In the genomic region with DNA sequence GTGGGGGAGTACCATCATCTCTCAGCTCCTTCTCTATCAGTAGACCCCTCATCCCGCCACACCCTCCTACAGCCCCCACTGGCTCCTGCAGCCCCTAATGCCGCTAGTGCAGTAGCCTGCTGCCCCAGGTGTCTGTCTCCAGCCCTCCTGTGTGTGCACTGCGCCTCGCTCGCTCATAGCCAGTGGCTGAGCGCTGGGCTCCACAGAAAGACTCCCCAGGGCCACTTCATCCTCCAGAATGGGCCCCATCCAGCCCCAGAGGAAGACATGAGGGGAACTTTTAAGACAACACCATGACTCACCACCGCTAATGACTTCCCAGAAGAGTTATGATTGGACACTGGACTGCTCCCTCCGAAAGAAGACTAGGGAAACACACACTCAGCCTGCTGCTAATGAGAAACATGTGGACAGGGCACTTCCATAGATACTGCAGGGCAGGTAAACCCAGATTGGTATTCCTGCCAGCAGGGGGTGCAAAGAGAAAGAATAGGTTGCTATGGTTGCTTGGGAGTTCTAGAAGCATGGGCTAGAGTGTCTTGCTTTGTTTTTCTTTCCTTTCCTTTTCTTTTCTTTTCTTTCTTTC, we compare ENCODE assay signal across 10 mouse cellular contexts. TPM values are rescaled to one million over a fixed set of nuclear protein-coding genes. Genes with fewer than 3 reads are reported as not detected.
DNase-seq lines count a peak whose midpoint lies in the region; ATAC-seq and TF ChIP-seq lines count a peak whose summit lies in the region.
"Had no signal": no experiment of that assay in that cellular context is flagged by ENCODE, and none has a peak within 500 bp of the region (broad histone marks: within the 10 kb centered on the region; RNA-seq: fewer than 3 reads in every experiment).

No protein-coding gene starts in this region.

- H3K4me1 ChIP-seq in embryonic facial prominence, embryonic 10.5 days, result peaks cover 9% of the 10 kb centered on the region
- H3K4me1 ChIP-seq in forebrain, embryonic 16.5 days (replicated peaks; ENCODE audit: control insufficient read depth, insufficient read depth, low read length), result no peaks in the 10 kb centered on the region
- no peaks in the 10 kb centered on the region for H3K4me1 ChIP-seq in forebrain, embryonic 15.5 days

- intact Hi-C loops in left cerebral cortex, adult 2 months (cut with DNase I), result no loop called here
- intact Hi-C loops in left cerebral cortex, postnatal 14 days (cut with DNase I), result loop anchor here (2.0 kb wide), 1 partner anchor 50 kb away; no protein-coding TSS in a partner anchor

- TF ChIP-seq CTCF in left cerebral cortex, adult 2 months (IDR thresholded peaks at IDR 0.05), result peak; percentile 20; the same call in 1 of the 2 replicates

- H3K36me3 ChIP-seq in embryonic facial prominence, embryonic 10.5 days (replicated peaks), result no peaks in the 10 kb centered on the region
- H3K36me3 ChIP-seq in forebrain, embryonic 16.5 days (ENCODE audit: control insufficient read depth, insufficient read depth), result no peaks in the 10 kb centered on the region
- no peaks in the 10 kb centered on the region for H3K36me3 ChIP-seq in forebrain, embryonic 15.5 days

- no peaks in the 10 kb centered on the region for H3K9me3 ChIP-seq in embryonic facial prominence, embryonic 10.5 days
- H3K9me3 ChIP-seq in forebrain, embryonic 16.5 days (ENCODE audit: control insufficient read depth, low read length), result no peaks in the 10 kb centered on the region
- H3K9me3 ChIP-seq in forebrain, embryonic 15.5 days, result no peaks in the 10 kb centered on the region

- no peak for ATAC-seq in forebrain, embryonic 16.5 days
- no peak for ATAC-seq in forebrain, embryonic 15.5 days (replicated peaks)

- H3K27ac ChIP-seq in left cerebral cortex, adult 2 months, result no peak overlapping the region
- H3K27ac ChIP-seq in embryonic facial prominence, embryonic 10.5 days (replicated peaks), result no peak overlapping the region
- H3K27ac ChIP-seq in forebrain, embryonic 16.5 days (ENCODE audit: low read length), result no peak overlapping the region
- no peak overlapping the region for H3K27ac ChIP-seq in forebrain, embryonic 15.5 days (replicated peaks)

- H3K27me3 ChIP-seq in embryonic facial prominence, embryonic 10.5 days (replicated peaks; ENCODE audit: low read depth, poor library complexity, severe bottlenecking), result peaks cover 8% of the 10 kb centered on the region; the same call in 1 of the 2 replicates
- H3K27me3 ChIP-seq in forebrain, embryonic 16.5 days (replicated peaks; ENCODE audit: control insufficient read depth, insufficient read depth, low read length), result 0 out of 2 replicates have a peak, but pooled peaks cover 3% of the 10 kb centered on the region
- H3K27me3 ChIP-seq in forebrain, embryonic 15.5 days, result 0 out of 2 replicates have a peak, but pooled peaks cover 3% of the 10 kb centered on the region

- WGBS in embryonic facial prominence, embryonic 10.5 days, result 69% methylated on average over 8 of the region's 8 CpGs
- 76% methylated on average over 8 of the region's 8 CpGs for WGBS in forebrain, embryonic 16.5 days
- WGBS in forebrain, embryonic 15.5 days, result 75% methylated on average over 8 of the region's 8 CpGs

- H3K4me3 ChIP-seq in left cerebral cortex, adult 2 months, result no peak overlapping the region
- H3K4me3 ChIP-seq in embryonic facial prominence, embryonic 10.5 days, result no peak overlapping the region
- no peak overlapping the region for H3K4me3 ChIP-seq in forebrain, embryonic 16.5 days (replicated peaks; ENCODE audit: low read length)
- H3K4me3 ChIP-seq in forebrain, embryonic 15.5 days, result no peak overlapping the region

- no peak overlapping the region for H3K4me2 ChIP-seq in forebrain, embryonic 16.5 days (ENCODE audit: low read length)
- H3K4me2 ChIP-seq in forebrain, embryonic 15.5 days (replicated peaks), result no peak overlapping the region

- H3K9ac ChIP-seq in forebrain, embryonic 16.5 days (replicated peaks; ENCODE audit: low read depth, low read length), result no peak overlapping the region
- H3K9ac ChIP-seq in forebrain, embryonic 15.5 days (replicated peaks), result no peak overlapping the region

- DNase-seq in left cerebral cortex, adult 2 months (ENCODE audit: extremely low spot score in 1 of 2, low spot score in 2 of 2), result no peak
- no peak for DNase-seq in left cerebral cortex, postnatal 14 days (ENCODE audit: low spot score in 2 of 2)
- DNase-seq in NIH3T3 (ENCODE audit: low read depth), result peak; percentile 94
- peak; percentile 64 for DNase-seq in embryonic facial prominence, embryonic 10.5 days (ENCODE audit: low spot score)
- peak; percentile 66 for DNase-seq in lung, postnatal 10 days
- DNase-seq in cerebellum, postnatal 36 days, result no peak

RNA-seq across cellular contexts. Expression of a gene that starts 15.5 kb away (rescaled TPM):
- total RNA-seq in left cerebral cortex, adult 2 months (2021), result 1 to 10 TPM; 1.9 to 2.2 TPM
- 1 to 10 TPM; 1.2 to 2.0 TPM for total RNA-seq in left cerebral cortex, postnatal 14 days (2021)
- 0.10 and 0.11 TPM in 2 replicates for polyA plus RNA-seq in embryonic facial prominence, embryonic 10.5 days (2016; fragmentation: Nextera tagmentation; extraction: Ambion mirVana)
- 0.34 and 1.1 TPM in 2 replicates for polyA plus RNA-seq in forebrain, embryonic 16.5 days (2015; fragmentation: Nextera tagmentation; extraction: Ambion mirVana)
- 0.54 and 0.64 TPM in 2 replicates for polyA plus RNA-seq in forebrain, embryonic 15.5 days (2015; fragmentation: Nextera tagmentation; extraction: Ambion mirVana)
- total RNA-seq: hematopoietic stem cell, adult 5-6 weeks had no signal
- polyA plus RNA-seq: stomach, embryonic 14.5 days had no signal

RNA-seq across cellular contexts. Expression of a gene that starts 37.6 kb away (rescaled TPM):
- total RNA-seq in left cerebral cortex, adult 2 months (2021), result 100 to 1,000 TPM; 100 to 115 TPM
- 100 to 1,000 TPM; 115 to 116 TPM for total RNA-seq in left cerebral cortex, postnatal 14 days (2021)
- polyA plus RNA-seq in embryonic facial prominence, embryonic 10.5 days (2016; fragmentation: Nextera tagmentation; extraction: Ambion mirVana), result 345 and 369 TPM in 2 replicates
- 244 and 261 TPM in 2 replicates for polyA plus RNA-seq in forebrain, embryonic 16.5 days (2015; fragmentation: Nextera tagmentation; extraction: Ambion mirVana)
- 243 and 249 TPM in 2 replicates for polyA plus RNA-seq in forebrain, embryonic 15.5 days (2015; fragmentation: Nextera tagmentation; extraction: Ambion mirVana)

Comparison
In these comparisons a context has a peak if more than half of its experiments do, and no peak if none do; other contexts are left out.
1. DNase-seq: peak in NIH3T3 (single experiment), embryonic facial prominence, embryonic 10.5 days (single experiment) and lung, postnatal 10 days (single experiment); none in left cerebral cortex, adult 2 months (0 of 2), left cerebral cortex, postnatal 14 days (0 of 2) and cerebellum, postnatal 36 days (0 of 2).